7 mouse cellular contexts compared by ENCODE assay signal in genomic region chr1:52119691-52120090, GRCm38 (mm10). TPM values are rescaled to one million over a fixed set of nuclear protein-coding genes. Genes with fewer than 3 reads are reported as not detected.
DNase-seq lines count a peak whose midpoint lies in the region; ATAC-seq and TF ChIP-seq lines count a peak whose summit lies in the region.

No protein-coding gene starts in this region.

- TF ChIP-seq EP300 in liver, embryonic 14.5 days (IDR thresholded peaks at IDR 0.05; ENCODE audit: low read depth) = no peak

- no peak for TF ChIP-seq CTCF in brain, embryonic 14.5 days (IDR thresholded peaks at IDR 0.05; ENCODE audit: borderline replicate concordance, extremely low read depth, insufficient read depth, insufficient read length)
- no peak for TF ChIP-seq CTCF in liver, embryonic 14.5 days (IDR thresholded peaks at IDR 0.05; ENCODE audit: low read depth)

- H3K9ac ChIP-seq in liver, embryonic 14.5 days (replicated peaks) = peak overlapping the region; percentile 59
- peak overlapping the region; percentile 71 for H3K9ac ChIP-seq in neural tube, embryonic 15.5 days (replicated peaks)

- WGBS in liver, embryonic 14.5 days (ENCODE audit: insufficient replicate concordance) = under 1% methylated on average over 20 of the region's 20 CpGs
- under 1% methylated on average over 20 of the region's 20 CpGs for WGBS in neural tube, embryonic 15.5 days

- no peak overlapping the region for H3K27ac ChIP-seq in liver, embryonic 14.5 days
- 0 out of 2 replicates have a peak overlapping the region, but pooled peaks have one; percentile 66 for H3K27ac ChIP-seq in neural tube, embryonic 15.5 days (replicated peaks)

- peaks cover 7 to 14% of the 10 kb centered on the region in 2 experiments; a peak in 3 of 4 replicates for H3K4me1 ChIP-seq in liver, embryonic 14.5 days (replicated peaks; ENCODE audit: control insufficient read depth in 2 of 2, insufficient read depth in 2 of 2, low read length in 1 of 2)
- peaks cover 17% of the 10 kb centered on the region for H3K4me1 ChIP-seq in neural tube, embryonic 15.5 days

- TF ChIP-seq POLR2A in brain, embryonic 14.5 days (IDR thresholded peaks at IDR 0.05; ENCODE audit: borderline replicate concordance, extremely low read depth, insufficient read depth, insufficient read length, poor library complexity, severe bottlenecking) = no peak

- peak; percentile 24 for DNase-seq in right cerebral cortex, postnatal 4 days
- DNase-seq in right cerebral cortex, adult 18-20 months = no peak
- DNase-seq in brain, embryonic 14.5 days (ENCODE audit: low read depth) = peak; percentile 34
- DNase-seq in gonadal fat pad, adult 2 months (ENCODE audit: low read depth) = peak; percentile 22
- DNase-seq in liver, embryonic 14.5 days (ENCODE audit: low read depth in 3 of 3, low spot score in 3 of 3) = no peak
- DNase-seq in layer of hippocampus, adult 9-11 months = no peak

- peak; percentile 42; the same call in 1 of the 2 replicates for ATAC-seq in liver, embryonic 14.5 days (ENCODE audit: insufficient read depth)
- ATAC-seq in neural tube, embryonic 15.5 days (ENCODE audit: low FRiP score) = peak; percentile 43

- peak overlapping the region; percentile 65 to 89 for H3K4me3 ChIP-seq in liver, embryonic 14.5 days (ENCODE audit: insufficient read depth in 1 of 2, low read depth in 2 of 2, low read length in 2 of 2)
- peak overlapping the region; percentile 92 for H3K4me3 ChIP-seq in neural tube, embryonic 15.5 days (replicated peaks)

- H3K9me3 ChIP-seq in liver, embryonic 14.5 days (ENCODE audit: control insufficient read depth, low read length) = no peaks in the 10 kb centered on the region
- H3K9me3 ChIP-seq in neural tube, embryonic 15.5 days (replicated peaks) = no peaks in the 10 kb centered on the region

- peak overlapping the region; percentile 87 for H3K4me2 ChIP-seq in liver, embryonic 14.5 days (ENCODE audit: low read depth)
- H3K4me2 ChIP-seq in neural tube, embryonic 15.5 days = peak overlapping the region; percentile 89

- no peaks in the 10 kb centered on the region; the same call in 1 of the 2 replicates for H3K36me3 ChIP-seq in liver, embryonic 14.5 days (replicated peaks; ENCODE audit: control insufficient read depth, insufficient read depth, low read depth)
- H3K36me3 ChIP-seq in neural tube, embryonic 15.5 days = no peaks in the 10 kb centered on the region

- H3K27me3 ChIP-seq in liver, embryonic 14.5 days (ENCODE audit: control insufficient read depth, insufficient read depth, low read length) = no peaks in the 10 kb centered on the region
- H3K27me3 ChIP-seq in neural tube, embryonic 15.5 days (replicated peaks) = peaks cover 2% of the 10 kb centered on the region; the same call in 1 of the 2 replicates

RNA-seq across cellular contexts. Expression of gene Stat1, which starts 0.5 kb away (rescaled TPM):
- 7.8 and 9.0 TPM in 2 replicates for polyA plus RNA-seq in brain, embryonic 14.5 days (2012; rRNA removed)
- 37.1 and 40.0 TPM in 2 replicates for polyA plus RNA-seq in gonadal fat pad, adult 2 months (2012; rRNA removed)
- polyA plus RNA-seq in liver, embryonic 14.5 days (2012; rRNA removed) = 5.9 and 8.9 TPM in 2 replicates
- polyA plus RNA-seq in liver, embryonic 14.5 days (2014; fragmentation: Nextera tagmentation; extraction: Ambion mirVana) = 14.1 and 18.6 TPM in 2 replicates
- 16.6 and 49.0 TPM in 2 replicates for polyA plus RNA-seq in neural tube, embryonic 15.5 days (2015; fragmentation: Nextera tagmentation; extraction: Ambion mirVana)

Comparison
In these comparisons a context has a peak if more than half of its experiments do, and no peak if none do; other contexts are left out.
1. DNase-seq: peak in right cerebral cortex, postnatal 4 days (single experiment), brain, embryonic 14.5 days (single experiment) and gonadal fat pad, adult 2 months (single experiment); none in right cerebral cortex, adult 18-20 months (single experiment), liver, embryonic 14.5 days (0 of 3) and layer of hippocampus, adult 9-11 months (single experiment).